26 mouse cellular contexts compared by ENCODE assay signal in the genomic region with DNA sequence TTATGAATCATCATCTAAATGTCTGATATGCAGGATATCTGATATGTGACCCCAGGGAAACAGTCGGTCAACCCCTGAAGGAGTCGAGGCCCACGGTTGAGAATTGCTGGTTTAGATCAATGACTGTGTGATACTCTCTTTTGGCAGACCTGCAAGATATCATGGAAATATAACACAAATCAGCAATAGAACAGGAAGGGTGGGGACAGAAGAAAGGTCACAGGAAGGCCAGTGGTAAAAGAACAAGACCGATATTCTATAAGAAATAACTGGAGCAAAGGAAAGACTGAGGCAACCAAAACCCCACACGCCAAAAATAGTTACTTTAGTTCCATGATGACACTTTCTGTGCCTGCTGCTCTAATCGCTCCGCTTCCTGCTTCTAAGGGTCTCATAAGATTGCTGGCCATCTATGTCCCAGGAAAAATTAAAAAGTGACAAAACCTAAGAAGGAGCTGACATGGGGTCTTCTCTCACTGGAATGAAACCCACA.
A peak's percentile ranks its signal among the peaks of the same experiment; 100 is the strongest.
DNase-seq lines count a peak whose midpoint lies in the region; ATAC-seq and TF ChIP-seq lines count a peak whose summit lies in the region.
"Had no signal": no experiment of that assay in that cellular context is flagged by ENCODE, and none has a peak within 500 bp of the region (broad histone marks: within the 10 kb centered on the region; RNA-seq: fewer than 3 reads in every experiment).

No protein-coding gene starts in this region.

- H3K9me3 ChIP-seq in midbrain, embryonic 11.5 days (ENCODE audit: control insufficient read depth, low read length): no peaks in the 10 kb centered on the region
- H3K9me3 ChIP-seq in midbrain, embryonic 15.5 days: no peaks in the 10 kb centered on the region
- no peaks in the 10 kb centered on the region for H3K9me3 ChIP-seq in CH12.LX (replicated peaks; ENCODE audit: low read length)
- H3K9me3 ChIP-seq: embryonic facial prominence, embryonic 12.5 days; embryonic facial prominence, embryonic 15.5 days; G1E; heart, embryonic 10.5 days; heart, embryonic 13.5 days; hindbrain, embryonic 12.5 days; hindbrain, embryonic 15.5 days had no signal

- TF ChIP-seq EP300 in CH12.LX (IDR thresholded peaks at IDR 0.05; ENCODE audit: low read length): peak; percentile 47; the same call in 1 of the 2 replicates

- no peak for ATAC-seq in midbrain, embryonic 11.5 days (ENCODE audit: low FRiP score)
- ATAC-seq in midbrain, embryonic 15.5 days (replicated peaks): no peak
- ATAC-seq in inflammation-experienced regulatory T-cells, adult 6 months: peak; percentile 32
- ATAC-seq: forebrain, embryonic 14.5 days; forebrain, postnatal 0 days; intestine, embryonic 16.5 days; Patski had no signal

- in situ Hi-C loops in CH12.LX (cut with MboI; ENCODE audit: low pct_ligation_motif_present, low pct_unique_long_range_greater_than_20kb, low sequenced_read_pairs): no loop called here

- no peaks in the 10 kb centered on the region for H3K36me3 ChIP-seq in midbrain, embryonic 11.5 days (ENCODE audit: control insufficient read depth, insufficient read depth, low read length)
- no peaks in the 10 kb centered on the region for H3K36me3 ChIP-seq in midbrain, embryonic 15.5 days (replicated peaks)
- peaks cover 0 to 6% of the 10 kb centered on the region in 2 experiments for H3K36me3 ChIP-seq in CH12.LX (replicated peaks in 1 of 2; ENCODE audit: control insufficient read depth in 1 of 2, insufficient read depth in 1 of 2, low read length in 1 of 2)
- H3K36me3 ChIP-seq: embryonic facial prominence, embryonic 12.5 days; embryonic facial prominence, embryonic 15.5 days; G1E; heart, embryonic 10.5 days; heart, embryonic 13.5 days; hindbrain, embryonic 12.5 days; hindbrain, embryonic 15.5 days had no signal

- TF ChIP-seq RAD21 in CH12.LX (IDR thresholded peaks at IDR 0.05; ENCODE audit: low read depth, low read length): no peak

- H3K79me2 ChIP-seq in CH12.LX (replicated peaks; ENCODE audit: control insufficient read depth, extremely low read depth, insufficient read depth, poor library complexity, severe bottlenecking): no peaks in the 10 kb centered on the region; the same call in 1 of the 2 replicates

- H3K27me3 ChIP-seq in midbrain, embryonic 11.5 days (ENCODE audit: control insufficient read depth, insufficient read depth, low read length): no peaks in the 10 kb centered on the region
- H3K27me3 ChIP-seq in midbrain, embryonic 15.5 days (replicated peaks): no peaks in the 10 kb centered on the region
- no peaks in the 10 kb centered on the region for H3K27me3 ChIP-seq in CH12.LX (replicated peaks)
- H3K27me3 ChIP-seq: embryonic facial prominence, embryonic 12.5 days; embryonic facial prominence, embryonic 15.5 days; heart, embryonic 13.5 days; hindbrain, embryonic 12.5 days; hindbrain, embryonic 15.5 days; Patski had no signal

- TF ChIP-seq CTCF in CH12.LX (conservative IDR thresholded peaks at IDR 0.05 in 1 of 2, IDR thresholded peaks at IDR 0.05 in 1 of 2; ENCODE audit: low read depth in 2 of 2, low read length in 2 of 2): no peak

- 97% methylated on average over 7 of the region's 7 CpGs for WGBS in midbrain, embryonic 11.5 days
- 96% methylated on average over 7 of the region's 7 CpGs for whole genome bisulfite sequencing in midbrain, embryonic 15.5 days

- no peak for TF ChIP-seq POLR2A in CH12.LX (IDR thresholded peaks at IDR 0.05; ENCODE audit: low read depth, low read length)

- H3K9ac ChIP-seq in midbrain, embryonic 11.5 days (ENCODE audit: low read length): no peak overlapping the region
- no peak overlapping the region for H3K9ac ChIP-seq in midbrain, embryonic 15.5 days
- H3K9ac ChIP-seq in CH12.LX (ENCODE audit: insufficient read depth, low read depth): no peak overlapping the region
- H3K9ac ChIP-seq: embryonic facial prominence, embryonic 12.5 days; embryonic facial prominence, embryonic 15.5 days; forebrain, postnatal 0 days; heart, embryonic 13.5 days; hindbrain, embryonic 12.5 days; hindbrain, embryonic 15.5 days had no signal

- no peaks in the 10 kb centered on the region for H3K4me1 ChIP-seq in midbrain, embryonic 11.5 days (ENCODE audit: control insufficient read depth, insufficient read depth, low read length)
- no peaks in the 10 kb centered on the region for H3K4me1 ChIP-seq in midbrain, embryonic 15.5 days
- H3K4me1 ChIP-seq in CH12.LX (ENCODE audit: control insufficient read depth in 1 of 2, insufficient read depth in 2 of 2): peaks cover 19 to 41% of the 10 kb centered on the region in 2 experiments
- H3K4me1 ChIP-seq: embryonic facial prominence, embryonic 12.5 days; embryonic facial prominence, embryonic 15.5 days; heart, embryonic 10.5 days; hindbrain, embryonic 12.5 days; hindbrain, embryonic 15.5 days had no signal

- no peak overlapping the region for H3K4me3 ChIP-seq in midbrain, embryonic 11.5 days (ENCODE audit: low read depth, low read length)
- H3K4me3 ChIP-seq in midbrain, embryonic 15.5 days: no peak overlapping the region
- no peak overlapping the region for H3K4me3 ChIP-seq in CH12.LX (replicated peaks in 1 of 3; ENCODE audit: low read depth in 2 of 3, low read length in 2 of 3, poor library complexity in 1 of 3)
- H3K4me3 ChIP-seq: embryonic facial prominence, embryonic 12.5 days; embryonic facial prominence, embryonic 15.5 days; gastrocnemius, adult 2 months; heart, adult 2 months; heart, embryonic 10.5 days; heart, embryonic 13.5 days; hindbrain, embryonic 12.5 days; hindbrain, embryonic 15.5 days had no signal

- no peak overlapping the region for H3K27ac ChIP-seq in midbrain, embryonic 11.5 days (ENCODE audit: low read depth, low read length)
- no peak overlapping the region for H3K27ac ChIP-seq in midbrain, embryonic 15.5 days
- no peak overlapping the region for H3K27ac ChIP-seq in CH12.LX (ENCODE audit: insufficient read depth, low read depth)
- H3K27ac ChIP-seq: embryonic facial prominence, embryonic 12.5 days; embryonic facial prominence, embryonic 15.5 days; gastrocnemius, adult 2 months; heart, adult 2 months; heart, embryonic 10.5 days; heart, embryonic 13.5 days; hindbrain, embryonic 12.5 days; hindbrain, embryonic 15.5 days had no signal

- DNase-seq in midbrain, embryonic 11.5 days (ENCODE audit: low spot score, missing footprints): peak; percentile 28
- DNase-seq in CH12.LX (ENCODE audit: extremely low read depth): no peak
- no peak for DNase-seq in lung, adult 18-20 months
- no peak for DNase-seq in layer of hippocampus, adult 9-10 months (ENCODE audit: low spot score)
- DNase-seq: adrenal gland, adult 8-10 months; adrenal gland, postnatal 25 days; cerebellum, adult 18-20 months; cerebellum, adult 9-11 months; cerebellum, postnatal 25 days; forebrain, postnatal 0 days; gastrocnemius, adult 2 months; gastrocnemius, postnatal 25 days; heart, adult 2 months; kidney, adult 18-20 months had no signal

- H3K4me2 ChIP-seq in midbrain, embryonic 11.5 days: no peak overlapping the region
- H3K4me2 ChIP-seq in midbrain, embryonic 15.5 days: no peak overlapping the region
- no peak overlapping the region for H3K4me2 ChIP-seq in CH12.LX (ENCODE audit: insufficient read depth, low read depth, poor library complexity, severe bottlenecking)
- H3K4me2 ChIP-seq: embryonic facial prominence, embryonic 12.5 days; embryonic facial prominence, embryonic 15.5 days; heart, embryonic 13.5 days; hindbrain, embryonic 12.5 days; hindbrain, embryonic 15.5 days had no signal

- dilution Hi-C loops in CH12.LX (cut with MboI; ENCODE audit: extremely low pct_ligation_motif_present, extremely low pct_unique_long_range_greater_than_20kb, low sequenced_read_pairs): no loop called here

TF ChIP-seq in CH12.LX, 34 proteins besides CTCF, POLR2A, EP300 and RAD21:
- TF ChIP-seq MEF2A (IDR thresholded peaks at IDR 0.05; ENCODE audit: borderline replicate concordance, low read depth, low read length) (peak; percentile 88), MXI1 (IDR thresholded peaks at IDR 0.05; ENCODE audit: low read depth, low read length) (no peak), ETS1 (conservative IDR thresholded peaks at IDR 0.05; ENCODE audit: low read depth, low read length) (peak; percentile 52; the same call in 1 of the 2 replicates), MAZ (IDR thresholded peaks at IDR 0.05; ENCODE audit: low read depth, low read length) (no peak)
